Mouse (Mus musculus): ENCODE data around the gene Gys1. TPM values are rescaled to one million over a fixed set of nuclear protein-coding genes. Genes with fewer than 3 reads are reported as not detected.
"Not testable (repeated sequence)": the region's sequence is repeated elsewhere in the genome, so short reads cannot be mapped to it uniquely, and the experiment has no call there.

Gene Gys1
- 29.2 and 30.6 TPM in 2 replicates for polyA plus RNA-seq (2014; fragmentation: Nextera tagmentation; extraction: Ambion mirVana)

GRCm38 (mm10) chr7:45434203-45435015 is at the start of gene Gys1:
Gys1 (plus strand) TSS chr7:45434844.
- peak within 1 kb of the TSS; percentile 91 for H3K4me2 ChIP-seq (replicated peaks; ENCODE audit: low read depth, low read length)
- H3K9me3 ChIP-seq (ENCODE audit: control insufficient read depth, low read length) = no peaks in the 10 kb centered on the region
- H3K36me3 ChIP-seq (ENCODE audit: control insufficient read depth, insufficient read depth, low read length) = peaks cover 3% of the 10 kb centered on the region
- peaks cover 15% of the 10 kb centered on the region for H3K4me1 ChIP-seq (replicated peaks; ENCODE audit: control insufficient read depth, insufficient read depth, low read length)
- peak within 1 kb of the TSS; percentile 84 for H3K9ac ChIP-seq (ENCODE audit: low read depth, low read length)
- DNase-seq (ENCODE audit: low spot score) (peak; percentile 100), ATAC-seq (ENCODE audit: low FRiP score) (peak; percentile 98)
- under 1% methylated on average over 45 of the region's 45 CpGs for WGBS
- peak within 1 kb of the TSS; percentile 91 for H3K4me3 ChIP-seq (ENCODE audit: low read depth, low read length)
- H3K27me3 ChIP-seq (ENCODE audit: control insufficient read depth, insufficient read depth, low read length) = no peaks in the 10 kb centered on the region
- H3K27ac ChIP-seq (ENCODE audit: low read depth, low read length) = peak within 1 kb of the TSS; percentile 86

DNA sequence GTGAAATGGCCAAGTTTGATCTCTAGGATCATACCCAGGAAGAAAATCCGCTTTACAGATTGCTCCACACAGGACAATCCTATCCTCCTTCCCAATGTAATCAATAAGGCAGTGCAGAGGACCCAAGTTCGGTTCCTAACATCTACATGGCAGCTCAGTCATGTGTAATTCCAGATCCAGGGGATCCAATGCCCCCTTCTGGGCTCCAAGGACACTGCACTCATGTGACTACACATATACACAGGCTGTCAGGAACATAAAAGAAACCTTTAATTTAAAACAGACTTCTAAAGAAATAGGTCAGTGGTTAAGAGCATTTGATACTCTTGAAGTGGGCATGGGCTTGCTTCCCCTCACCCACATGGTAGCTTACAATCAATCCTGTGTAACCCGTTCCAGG is 48.6 kb upstream of the Gys1 start:
- ATAC-seq (ENCODE audit: low FRiP score) (no peak), DNase-seq (ENCODE audit: low spot score) (peak; percentile 33)
- H3K27ac ChIP-seq (ENCODE audit: low read depth, low read length) = no peak overlapping the region
- no peak overlapping the region for H3K9ac ChIP-seq (ENCODE audit: low read depth, low read length)
- H3K36me3 ChIP-seq (ENCODE audit: control insufficient read depth, insufficient read depth, low read length) = peaks cover 37% of the 10 kb centered on the region
- no peaks in the 10 kb centered on the region for H3K27me3 ChIP-seq (ENCODE audit: control insufficient read depth, insufficient read depth, low read length)
- H3K4me2 ChIP-seq (replicated peaks; ENCODE audit: low read depth, low read length) = no peak overlapping the region
- WGBS = 87% methylated on average over 3 of the region's 3 CpGs
- H3K4me1 ChIP-seq (replicated peaks; ENCODE audit: control insufficient read depth, insufficient read depth, low read length) = no peaks in the 10 kb centered on the region
- no peak overlapping the region for H3K4me3 ChIP-seq (ENCODE audit: low read depth, low read length)
- no peaks in the 10 kb centered on the region for H3K9me3 ChIP-seq (ENCODE audit: control insufficient read depth, low read length)

DNA sequence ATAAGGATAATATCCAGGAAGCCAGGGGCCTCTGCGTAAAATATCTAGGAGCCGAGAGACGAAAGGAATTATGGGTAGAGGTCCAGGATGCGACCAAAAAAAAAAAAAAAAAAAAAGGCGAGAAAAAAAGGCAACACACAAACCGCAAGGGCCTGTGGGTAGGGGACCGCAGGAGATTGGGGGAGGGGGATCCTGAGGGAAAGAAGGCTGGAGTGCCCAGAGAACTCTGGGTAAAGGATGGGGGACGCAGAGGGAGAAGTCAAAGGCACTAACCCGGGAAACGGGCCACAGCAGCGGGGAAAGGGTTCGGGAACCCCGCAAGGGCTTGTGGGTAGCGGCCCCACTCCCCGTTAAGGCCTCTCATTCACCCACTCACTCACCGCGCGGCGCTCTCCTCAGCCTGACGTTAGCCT is 39.5 kb upstream of the Gys1 start:
- Histone ChIP-seq H3K9me3 (ENCODE audit: control insufficient read depth, low read length) (no peaks in the 10 kb centered on the region), H3K4me1 (replicated peaks; ENCODE audit: control insufficient read depth, insufficient read depth, low read length) (0 out of 2 replicates have a peak, but pooled peaks cover 3% of the 10 kb centered on the region), H3K4me2 (replicated peaks; ENCODE audit: low read depth, low read length) (peak overlapping the region; percentile 94), H3K36me3 (ENCODE audit: control insufficient read depth, insufficient read depth, low read length) (peaks cover 3% of the 10 kb centered on the region; the same call in 1 of the 2 replicates), H3K4me3 (ENCODE audit: low read depth, low read length) (peak overlapping the region; percentile 89), H3K9ac (ENCODE audit: low read depth, low read length) (peak overlapping the region; percentile 93), H3K27me3 (ENCODE audit: control insufficient read depth, insufficient read depth, low read length) (no peaks in the 10 kb centered on the region), H3K27ac (ENCODE audit: low read depth, low read length) (peak overlapping the region; percentile 99)
- ATAC-seq (ENCODE audit: low FRiP score) (peak; percentile 82), DNase-seq (ENCODE audit: low spot score) (peak; percentile 87)
- under 1% methylated on average over 19 of the region's 20 CpGs for WGBS

DNA sequence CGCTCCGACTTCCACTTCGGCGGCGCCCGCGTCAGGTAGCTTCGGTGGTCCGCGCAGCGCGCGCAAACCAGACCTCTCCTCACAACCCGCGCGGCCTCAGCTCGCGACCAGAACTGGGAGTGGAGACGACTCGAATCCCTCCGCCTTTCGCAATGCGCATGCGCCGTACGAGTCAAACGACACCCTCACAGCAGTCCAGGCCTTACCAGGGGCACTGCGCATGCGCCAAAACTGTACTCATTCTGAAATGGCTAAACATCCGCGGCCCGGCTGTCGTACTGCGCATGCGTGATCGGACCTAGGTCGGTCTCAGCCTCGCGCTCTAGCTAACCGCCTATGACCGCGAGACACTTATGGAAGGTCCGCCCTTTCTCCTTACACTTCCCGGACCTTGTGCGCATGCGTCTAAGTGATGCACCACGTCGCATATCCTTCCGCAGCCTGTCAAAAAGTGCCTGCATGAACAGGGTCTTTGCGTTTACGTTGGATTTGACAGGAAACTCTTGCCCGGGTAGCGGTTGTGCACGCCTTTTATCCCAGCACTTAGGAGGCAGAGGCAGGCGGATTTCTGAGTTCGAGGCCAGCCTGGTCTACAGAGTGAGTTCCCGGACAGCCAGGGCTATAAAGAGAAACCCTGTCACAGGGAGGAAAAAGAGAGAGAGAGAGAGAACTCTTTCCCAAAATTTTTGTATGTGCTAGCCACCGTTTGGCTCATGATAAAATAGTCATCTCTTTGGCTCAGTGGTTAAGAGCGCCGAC is 38.9 kb upstream of the Gys1 start, which contains the start of gene Snrnp70:
Snrnp70 (minus strand) TSS at position 165 of the 759 bp plus-strand sequence.
- ATAC-seq (ENCODE audit: low FRiP score) (peak; percentile 97), DNase-seq (ENCODE audit: low spot score) (peak; percentile 100)
- Histone ChIP-seq H3K4me3 (ENCODE audit: low read depth, low read length) (peak within 1 kb of the TSS; percentile 89), H3K27me3 (ENCODE audit: control insufficient read depth, insufficient read depth, low read length) (no peaks in the 10 kb centered on the region), H3K36me3 (ENCODE audit: control insufficient read depth, insufficient read depth, low read length) (peaks cover 1% of the 10 kb centered on the region; the same call in 1 of the 2 replicates), H3K9ac (ENCODE audit: low read depth, low read length) (peak within 1 kb of the TSS; percentile 93), H3K27ac (ENCODE audit: low read depth, low read length) (peak within 1 kb of the TSS; percentile 99), H3K4me2 (replicated peaks; ENCODE audit: low read depth, low read length) (peak within 1 kb of the TSS; percentile 94), H3K4me1 (replicated peaks; ENCODE audit: control insufficient read depth, insufficient read depth, low read length) (0 out of 2 replicates have a peak, but pooled peaks cover 3% of the 10 kb centered on the region), H3K9me3 (ENCODE audit: control insufficient read depth, low read length) (no peaks in the 10 kb centered on the region)
- under 1% methylated on average over 60 of the region's 60 CpGs for WGBS

GRCm38 (mm10) chr7:45396337-45396775 is 38.3 kb upstream of the Gys1 start:
- DNase-seq (ENCODE audit: low spot score); H3K27ac ChIP-seq (ENCODE audit: low read depth, low read length); H3K4me1 ChIP-seq (replicated peaks; ENCODE audit: control insufficient read depth, insufficient read depth, low read length); H3K27me3 ChIP-seq (ENCODE audit: control insufficient read depth, insufficient read depth, low read length); H3K36me3 ChIP-seq (ENCODE audit: control insufficient read depth, insufficient read depth, low read length); H3K9ac ChIP-seq (ENCODE audit: low read depth, low read length); H3K9me3 ChIP-seq (ENCODE audit: control insufficient read depth, low read length): not testable (repeated sequence)
- 5% methylated on average over 3 of the region's 3 CpGs for WGBS
- peak overlapping the region; percentile 50 for H3K4me2 ChIP-seq (replicated peaks; ENCODE audit: low read depth, low read length)
- peak; percentile 49; the same call in 1 of the 2 replicates for ATAC-seq (ENCODE audit: low FRiP score)
- peak overlapping the region; percentile 89 for H3K4me3 ChIP-seq (ENCODE audit: low read depth, low read length)

DNA sequence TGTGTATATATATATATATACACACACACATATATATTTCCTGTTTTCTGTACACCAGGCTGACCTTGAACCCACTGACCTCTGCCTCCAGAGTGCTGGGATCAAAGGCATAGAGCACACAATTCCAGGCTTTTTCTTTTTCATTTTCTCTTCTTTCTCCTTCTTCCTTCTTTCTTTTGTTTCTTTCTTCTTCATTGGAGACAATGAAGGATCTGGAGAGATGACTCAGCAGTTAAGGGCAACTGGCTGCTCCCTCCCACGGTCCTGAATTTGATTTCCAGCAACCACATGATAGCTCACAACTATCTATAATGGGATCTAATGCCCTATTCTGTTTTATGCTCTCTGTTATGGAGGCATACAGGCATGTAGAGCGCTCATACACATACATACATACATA is 37.9 kb upstream of the Gys1 start:
- H3K36me3 ChIP-seq (ENCODE audit: control insufficient read depth, insufficient read depth, low read length) = no peaks in the 10 kb centered on the region
- H3K4me3 ChIP-seq (ENCODE audit: low read depth, low read length) = no peak overlapping the region
- no peak overlapping the region for H3K27ac ChIP-seq (ENCODE audit: low read depth, low read length)
- no peak overlapping the region for H3K4me2 ChIP-seq (replicated peaks; ENCODE audit: low read depth, low read length)
- no peak overlapping the region for H3K9ac ChIP-seq (ENCODE audit: low read depth, low read length)
- no peaks in the 10 kb centered on the region for H3K9me3 ChIP-seq (ENCODE audit: control insufficient read depth, low read length)
- 64% methylated on average over 2 of the region's 2 CpGs for WGBS
- H3K4me1 ChIP-seq (replicated peaks; ENCODE audit: control insufficient read depth, insufficient read depth, low read length) = 0 out of 2 replicates have a peak, but pooled peaks cover 3% of the 10 kb centered on the region
- DNase-seq (ENCODE audit: low spot score) (no peak), ATAC-seq (ENCODE audit: low FRiP score) (no peak)
- no peaks in the 10 kb centered on the region for H3K27me3 ChIP-seq (ENCODE audit: control insufficient read depth, insufficient read depth, low read length)

- no peak for DNase-seq (ENCODE audit: low spot score)
- H3K4me2 ChIP-seq (replicated peaks; ENCODE audit: low read depth, low read length) = no peak overlapping the region
- no peaks in the 10 kb centered on the region for H3K36me3 ChIP-seq (ENCODE audit: control insufficient read depth, insufficient read depth, low read length)
- H3K4me1 ChIP-seq (replicated peaks; ENCODE audit: control insufficient read depth, insufficient read depth, low read length) = no peaks in the 10 kb centered on the region; the same call in none of the 2 replicates
- H3K4me3 ChIP-seq (ENCODE audit: low read depth, low read length) = no peak overlapping the region
- WGBS = 82% methylated on average over 10 of the region's 10 CpGs
- no peaks in the 10 kb centered on the region for H3K9me3 ChIP-seq (ENCODE audit: control insufficient read depth, low read length)
- no peak for ATAC-seq (ENCODE audit: low FRiP score)
- peaks cover 16% of the 10 kb centered on the region for H3K27me3 ChIP-seq (ENCODE audit: control insufficient read depth, insufficient read depth, low read length)
- no peak overlapping the region for H3K9ac ChIP-seq (ENCODE audit: low read depth, low read length)
- no peak overlapping the region for H3K27ac ChIP-seq (ENCODE audit: low read depth, low read length)
Measured at GRCm38 (mm10) chr7:45401521-45402085, 33.0 kb upstream of the Gys1 start.

DNA sequence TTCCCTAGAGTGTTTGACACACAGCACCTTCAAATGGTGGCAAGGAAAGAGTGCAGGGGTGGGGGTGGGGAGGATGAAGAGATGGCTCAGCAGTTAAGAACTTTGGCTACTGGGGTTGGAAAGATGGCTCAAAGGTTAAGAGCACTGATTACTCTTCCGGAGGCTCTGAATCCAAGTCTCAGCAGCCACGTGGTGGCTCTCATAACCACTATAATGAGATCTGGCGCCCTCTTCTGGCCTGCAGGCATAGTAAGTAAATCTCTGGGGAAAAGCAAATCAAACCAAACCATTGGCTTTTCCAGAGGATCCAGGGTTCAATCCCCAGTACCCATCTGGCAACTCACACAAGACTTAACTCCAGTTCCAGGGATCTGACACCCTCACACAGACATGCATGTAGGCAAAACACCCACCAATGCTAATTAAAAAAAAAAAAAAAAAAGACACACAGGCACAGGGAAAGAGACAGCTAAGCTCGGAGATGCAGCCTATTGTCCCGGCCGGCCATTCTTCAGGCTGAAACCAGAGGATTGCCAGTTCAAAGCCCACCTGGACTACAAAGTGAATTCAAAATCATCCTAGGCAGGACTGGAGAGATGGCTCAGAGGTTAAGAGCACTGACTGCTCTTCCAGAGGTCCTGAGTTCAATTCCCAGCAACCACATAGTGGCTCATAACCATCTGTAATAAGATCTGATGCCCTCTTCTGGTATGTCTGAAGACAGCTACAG is 30.9 kb upstream of the Gys1 start:
- WGBS = 44% methylated on average over 6 of the region's 6 CpGs
- Histone ChIP-seq H3K27ac (ENCODE audit: low read depth, low read length) (no peak overlapping the region), H3K27me3 (ENCODE audit: control insufficient read depth, insufficient read depth, low read length) (peaks cover 37% of the 10 kb centered on the region), H3K36me3 (ENCODE audit: control insufficient read depth, insufficient read depth, low read length) (no peaks in the 10 kb centered on the region), H3K4me2 (replicated peaks; ENCODE audit: low read depth, low read length) (no peak overlapping the region), H3K4me1 (replicated peaks; ENCODE audit: control insufficient read depth, insufficient read depth, low read length) (no peaks in the 10 kb centered on the region; the same call in none of the 2 replicates), H3K4me3 (ENCODE audit: low read depth, low read length) (no peak overlapping the region), H3K9ac (ENCODE audit: low read depth, low read length) (no peak overlapping the region), H3K9me3 (ENCODE audit: control insufficient read depth, low read length) (no peaks in the 10 kb centered on the region)
- ATAC-seq (ENCODE audit: low FRiP score) (no peak), DNase-seq (ENCODE audit: low spot score) (peak; percentile 78)
